Mouse (Mus musculus) forebrain, postnatal 0 days (tissue): Measurements from ENCODE around the gene Slc9a3r2. TPM values are rescaled to one million over a fixed set of nuclear protein-coding genes. Genes with fewer than 3 reads are reported as not detected.

Experiments
- ATAC-seq: fragments of 200-750 bp; cut with Nextera tagmentation; 2 replicates; pipeline ENCODE4 v1.8.0; 2017; ENCODE audit warnings: mild to moderate bottlenecking, moderate library complexity
- DNase-seq: peaks from one replicate; pipeline ENCODE4 v3.0.0-alpha.2; 2015
- H3K27ac ChIP-seq: fragments of 300-500 bp; sonication (generic); 2 replicates; pipeline ENCODE4 v1.5.1; 2014; ENCODE audit warnings: low read depth, mild to moderate bottlenecking, antibody characterized with exemption, low read length, moderate library complexity, mixed read lengths
- H3K27me3 ChIP-seq: fragments of 300-500 bp; sonication (generic); 2 replicates; pipeline ENCODE4 v1.6.1; 2014; ENCODE audit warnings: mild to moderate bottlenecking, low read length, mixed read lengths; ENCODE audit not compliant: insufficient read depth
- H3K36me3 ChIP-seq: fragments of 300-500 bp; sonication (generic); 2 replicates; pipeline ENCODE4 v1.6.1; 2014; ENCODE audit warnings: mild to moderate bottlenecking, moderate library complexity; ENCODE audit not compliant: insufficient read depth
- H3K4me1 ChIP-seq: fragments of 300-500 bp; sonication (generic); 2 replicates; pipeline ENCODE4 v1.6.1; 2014; ENCODE audit warnings: antibody characterized with exemption; ENCODE audit not compliant: insufficient read depth
- H3K4me2 ChIP-seq: fragments of 300-500 bp; sonication (generic); 2 replicates; pipeline ENCODE4 v1.6.1; 2014; ENCODE audit warnings: low read depth, mild to moderate bottlenecking, moderate library complexity
- H3K4me3 ChIP-seq: fragments of 300-500 bp; sonication (generic); 2 replicates; pipeline ENCODE4 v1.5.1; 2014; ENCODE audit warnings: low read depth, low read length, mixed read lengths
- H3K9ac ChIP-seq: fragments of 300-500 bp; sonication (generic); 2 replicates; pipeline ENCODE4 v1.6.1; 2014; ENCODE audit warnings: mild to moderate bottlenecking
- H3K9me3 ChIP-seq: fragments of 300-500 bp; sonication (generic); 2 replicates; pipeline ENCODE4 v1.6.1; 2016; ENCODE audit warnings: low read length
- CTCF ChIP-seq: sonication (generic); IDR thresholded peaks from 2 replicates; pipeline ENCODE4 v1.5.1; 2016; ENCODE audit warnings: antibody characterized with exemption, control low read depth, low read depth
- WGBS: fragments of 180-500 bp; shearing (Covaris S2); extraction: QIAGEN DNeasy Blood & Tissue Kit; methylation state at CpG from one replicate; pipeline ENCODE4 v1.1.7; 2014; 5-methylcytosine and 5-hydroxymethylcytosine counted together
- polyA plus RNA-seq: library from polyadenylated mRNA; unstranded; fragments of >200 nt; fragmentation: Nextera tagmentation; extraction: Ambion mirVana; gene quantifications from 2 replicates; pipeline ENCODE4 v1.2.1, GENCODE M21; 2015
- total RNA-seq: library from RNA; depleted of rRNA; stranded (reverse); fragments of >200 nt; gene quantifications from 2 replicates; pipeline ENCODE4 v1.2.3, GENCODE M21; 2014

The Slc9a3r2 gene
- total and polyA plus RNA-seq, 2 experiments from 2014 or later = 42.0 to 43.5 TPM

DNA sequence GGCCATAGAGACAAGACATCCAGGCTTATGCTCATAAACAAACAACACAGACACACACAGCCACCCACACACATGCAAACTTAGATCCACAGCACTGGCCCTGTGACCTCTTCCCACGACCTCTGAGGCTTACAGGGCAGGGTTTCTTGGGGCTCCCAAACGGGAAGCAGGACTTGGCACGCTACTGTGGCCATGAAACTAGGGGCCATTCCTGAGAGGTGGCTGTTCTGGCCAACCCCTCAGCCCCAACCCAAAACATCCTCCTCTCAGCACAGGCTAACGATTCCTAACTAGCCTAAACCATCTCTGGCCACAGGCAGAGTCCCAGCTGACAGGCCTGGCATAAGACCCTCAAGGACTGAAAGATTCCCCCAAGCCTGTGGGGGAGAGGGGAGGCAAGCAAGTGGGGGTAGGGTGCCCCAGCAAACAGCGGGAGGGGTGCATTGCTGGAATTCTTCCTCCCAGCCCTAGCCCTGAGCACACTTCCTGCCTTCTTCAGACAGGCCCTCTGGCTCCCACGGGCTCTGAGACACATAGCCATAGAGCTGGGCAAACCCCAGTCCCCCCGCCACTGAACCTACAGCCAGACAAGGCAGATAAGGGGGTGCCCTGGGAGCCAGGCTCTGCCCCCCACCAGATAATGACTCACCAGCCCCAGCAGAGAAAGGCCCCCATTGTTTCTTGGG lies 6.0 kb downstream of the Slc9a3r2 start:
- Histone ChIP-seq H3K36me3 (peaks cover 7% of the 10 kb centered on the region; the same call in 1 of the 2 replicates), H3K9me3 (no peaks in the 10 kb centered on the region), H3K9ac (no peak overlapping the region), H3K4me1 (no peaks in the 10 kb centered on the region), H3K27ac (0 out of 2 replicates have a peak overlapping the region, but pooled peaks have one; percentile 15), H3K27me3 (no peaks in the 10 kb centered on the region), H3K4me2 (no peak overlapping the region), H3K4me3 (no peak overlapping the region)
- DNase-seq = no peak
- no peak for TF ChIP-seq CTCF
- ATAC-seq = no peak
- 49% methylated on average over 7 of the region's 7 CpGs for WGBS

DNA sequence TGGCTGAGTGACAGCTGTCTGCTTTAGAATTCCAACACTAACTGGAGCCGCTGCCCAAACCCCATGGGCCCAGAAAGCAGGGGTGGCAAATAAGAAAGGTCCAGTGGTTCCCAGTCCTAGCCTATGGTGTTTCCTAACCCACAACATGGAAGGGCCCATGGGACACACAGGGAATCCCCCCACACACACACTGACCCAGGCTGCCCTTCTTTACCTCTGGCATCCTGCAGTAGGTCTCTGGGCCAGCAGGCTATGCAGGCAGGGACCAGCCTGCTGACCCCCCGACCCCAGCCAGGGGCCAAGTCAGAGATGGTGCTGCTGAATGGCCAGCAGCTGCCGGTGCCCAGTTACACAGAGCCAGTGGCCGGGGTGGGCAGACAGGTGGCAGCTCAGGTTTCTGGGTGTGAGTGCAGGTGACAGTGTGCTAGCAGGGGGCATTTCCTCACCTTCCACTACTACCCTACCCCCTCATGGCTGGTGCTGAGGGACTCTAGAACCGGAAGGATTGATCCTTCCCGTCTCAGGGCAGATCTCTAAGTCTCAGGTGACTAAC lies 7.3 kb downstream of the Slc9a3r2 start:
- no peak overlapping the region for H3K9ac ChIP-seq
- H3K4me2 ChIP-seq = no peak overlapping the region
- no peak overlapping the region for H3K4me3 ChIP-seq
- H3K27me3 ChIP-seq = no peaks in the 10 kb centered on the region
- TF ChIP-seq CTCF = no peak
- H3K9me3 ChIP-seq = no peaks in the 10 kb centered on the region
- H3K27ac ChIP-seq = no peak overlapping the region
- no peaks in the 10 kb centered on the region for H3K4me1 ChIP-seq
- no peak for DNase-seq
- WGBS = 77% methylated on average over 6 of the region's 6 CpGs
- no peak for ATAC-seq
- peaks cover 19% of the 10 kb centered on the region for H3K36me3 ChIP-seq

DNA sequence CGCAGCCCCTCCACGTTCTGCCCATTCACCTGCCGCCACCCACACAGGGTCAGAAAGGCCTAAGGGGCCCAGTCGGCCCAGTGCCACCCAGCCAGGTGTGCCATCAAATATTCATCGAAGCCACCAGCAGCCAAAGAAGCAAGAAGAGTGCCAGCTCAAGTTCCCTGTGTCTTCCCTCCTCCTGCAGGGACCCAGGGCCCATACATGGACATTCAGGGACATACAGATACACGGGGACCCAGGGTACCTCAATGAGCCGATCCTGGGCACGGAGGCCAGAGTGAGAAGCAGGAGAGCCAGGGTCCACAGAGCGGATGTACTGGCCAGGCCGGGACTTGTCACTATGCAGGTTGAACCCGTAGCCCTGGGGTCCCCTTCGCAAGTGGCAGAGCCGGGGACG lies 8.2 kb downstream of the Slc9a3r2 start:
- WGBS = 91% methylated on average over 14 of the region's 14 CpGs
- no peak for TF ChIP-seq CTCF
- no peak overlapping the region for H3K9ac ChIP-seq
- no peaks in the 10 kb centered on the region for H3K27me3 ChIP-seq
- H3K4me1 ChIP-seq = no peaks in the 10 kb centered on the region
- ATAC-seq (no peak), DNase-seq (no peak)
- no peaks in the 10 kb centered on the region for H3K9me3 ChIP-seq
- no peak overlapping the region for H3K4me3 ChIP-seq
- H3K4me2 ChIP-seq = no peak overlapping the region
- peaks cover 19% of the 10 kb centered on the region for H3K36me3 ChIP-seq
- no peak overlapping the region for H3K27ac ChIP-seq

DNA sequence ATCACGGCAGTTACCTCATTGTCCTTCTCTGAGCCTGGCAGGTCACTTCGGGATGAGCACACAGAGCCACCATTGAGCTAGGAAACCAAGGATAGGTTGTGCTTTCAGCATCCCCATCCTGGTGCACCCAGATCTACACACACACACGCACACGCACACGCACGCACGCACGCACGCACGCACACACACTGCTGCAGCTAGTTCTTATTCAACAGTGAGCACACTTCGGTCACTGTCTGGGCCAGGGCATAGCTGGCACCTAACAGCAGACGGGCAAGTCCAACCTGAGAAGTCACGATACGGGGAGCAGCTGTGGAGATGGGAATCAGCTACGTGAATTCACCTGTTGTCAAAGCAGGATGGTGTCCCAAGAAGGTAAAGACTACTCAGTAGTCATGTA lies 9.5 kb downstream of the Slc9a3r2 start:
- H3K9ac ChIP-seq = no peak overlapping the region
- ATAC-seq = no peak
- peaks cover 19% of the 10 kb centered on the region for H3K36me3 ChIP-seq
- H3K4me1 ChIP-seq = no peaks in the 10 kb centered on the region
- H3K9me3 ChIP-seq = no peaks in the 10 kb centered on the region
- WGBS = 93% methylated on average over 15 of the region's 15 CpGs
- H3K27ac ChIP-seq = no peak overlapping the region
- no peak overlapping the region for H3K4me3 ChIP-seq
- H3K27me3 ChIP-seq = no peaks in the 10 kb centered on the region
- no peak overlapping the region for H3K4me2 ChIP-seq
- DNase-seq = no peak
- no peak for TF ChIP-seq CTCF

GRCm38 (mm10) chr17:24640119-24640518 lies 10.0 kb downstream of the Slc9a3r2 start:
- ATAC-seq = no peak
- Histone ChIP-seq H3K4me1 (no peaks in the 10 kb centered on the region), H3K36me3 (peaks cover 19% of the 10 kb centered on the region), H3K4me2 (no peak overlapping the region), H3K27me3 (no peaks in the 10 kb centered on the region), H3K9ac (no peak overlapping the region), H3K9me3 (no peaks in the 10 kb centered on the region), H3K27ac (no peak overlapping the region), H3K4me3 (no peak overlapping the region)
- DNase-seq = no peak
- no peak for TF ChIP-seq CTCF
- WGBS = 89% methylated on average over 7 of the region's 7 CpGs

GRCm38 (mm10) chr17:24639571-24639988 lies 10.5 kb downstream of the Slc9a3r2 start:
- H3K4me2 ChIP-seq = no peak overlapping the region
- H3K9ac ChIP-seq = no peak overlapping the region
- H3K27ac ChIP-seq = no peak overlapping the region
- no peak for TF ChIP-seq CTCF
- 81% methylated on average over 5 of the region's 5 CpGs for WGBS
- peaks cover 19% of the 10 kb centered on the region for H3K36me3 ChIP-seq
- DNase-seq (no peak), ATAC-seq (no peak)
- H3K9me3 ChIP-seq = no peaks in the 10 kb centered on the region
- no peaks in the 10 kb centered on the region for H3K4me1 ChIP-seq
- H3K4me3 ChIP-seq = no peak overlapping the region
- no peaks in the 10 kb centered on the region for H3K27me3 ChIP-seq

GRCm38 (mm10) chr17:24638840-24639239 lies 11.3 kb downstream of the Slc9a3r2 start:
- peaks cover 19% of the 10 kb centered on the region for H3K36me3 ChIP-seq
- H3K4me1 ChIP-seq = no peaks in the 10 kb centered on the region
- ATAC-seq = no peak
- H3K4me3 ChIP-seq = no peak overlapping the region
- no peaks in the 10 kb centered on the region for H3K27me3 ChIP-seq
- 75% methylated on average over 9 of the region's 9 CpGs for WGBS
- no peak for DNase-seq
- no peaks in the 10 kb centered on the region for H3K9me3 ChIP-seq
- H3K27ac ChIP-seq = no peak overlapping the region
- no peak overlapping the region for H3K4me2 ChIP-seq
- H3K9ac ChIP-seq = no peak overlapping the region
- no peak for TF ChIP-seq CTCF
